Mouse (Mus musculus): ENCODE measurements at regions not wholly inside any gene's neighbourhood (a gene's known extent, or its start where the extent isn't known, plus 50 kb on each side); places are given as distances from the start of the nearest gene placed in this dataset.

DNA sequence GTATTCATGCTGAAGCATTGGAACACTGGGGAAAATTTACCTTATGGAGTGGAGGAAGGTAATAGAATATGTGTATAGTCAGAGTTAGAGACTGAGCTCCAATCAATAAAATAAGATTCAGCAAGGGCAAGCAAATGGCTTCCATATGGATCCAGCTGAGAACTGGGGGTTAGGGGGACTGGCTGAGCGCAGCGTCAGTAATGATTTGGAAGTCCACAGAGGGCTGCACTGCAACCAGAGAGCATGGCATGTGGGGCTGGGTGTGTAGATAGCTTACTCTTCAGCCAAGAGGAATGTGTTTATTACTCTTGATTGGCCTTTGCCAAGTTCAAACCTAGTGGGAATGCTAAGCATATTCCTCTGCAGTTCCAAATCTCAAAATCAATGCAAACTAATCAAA lies 55.8 kb upstream of the Ccn6 start:
- no peak for DNase-seq (ENCODE audit: low spot score in 2 of 2)

DNA sequence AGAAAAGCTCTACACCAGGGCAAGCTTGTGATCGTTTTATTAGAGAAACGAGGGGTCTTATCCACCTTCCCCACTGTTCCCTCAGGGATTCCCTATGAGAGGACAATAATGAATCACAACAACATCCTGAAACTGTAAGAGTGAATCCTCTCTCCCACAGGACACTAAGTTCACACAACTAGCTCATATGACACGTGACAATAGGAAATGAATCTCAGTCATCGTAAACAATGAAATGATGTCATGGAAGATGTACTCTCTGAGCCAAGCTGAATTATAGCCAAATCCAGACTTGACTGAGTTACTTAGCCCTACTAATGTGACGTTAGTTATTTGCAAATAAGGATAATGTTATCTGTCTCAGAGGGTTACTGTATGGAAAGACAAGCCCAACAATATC lies 54.6 kb upstream of the Ccn6 start:
- no peak for DNase-seq (ENCODE audit: low spot score in 2 of 2)

DNA sequence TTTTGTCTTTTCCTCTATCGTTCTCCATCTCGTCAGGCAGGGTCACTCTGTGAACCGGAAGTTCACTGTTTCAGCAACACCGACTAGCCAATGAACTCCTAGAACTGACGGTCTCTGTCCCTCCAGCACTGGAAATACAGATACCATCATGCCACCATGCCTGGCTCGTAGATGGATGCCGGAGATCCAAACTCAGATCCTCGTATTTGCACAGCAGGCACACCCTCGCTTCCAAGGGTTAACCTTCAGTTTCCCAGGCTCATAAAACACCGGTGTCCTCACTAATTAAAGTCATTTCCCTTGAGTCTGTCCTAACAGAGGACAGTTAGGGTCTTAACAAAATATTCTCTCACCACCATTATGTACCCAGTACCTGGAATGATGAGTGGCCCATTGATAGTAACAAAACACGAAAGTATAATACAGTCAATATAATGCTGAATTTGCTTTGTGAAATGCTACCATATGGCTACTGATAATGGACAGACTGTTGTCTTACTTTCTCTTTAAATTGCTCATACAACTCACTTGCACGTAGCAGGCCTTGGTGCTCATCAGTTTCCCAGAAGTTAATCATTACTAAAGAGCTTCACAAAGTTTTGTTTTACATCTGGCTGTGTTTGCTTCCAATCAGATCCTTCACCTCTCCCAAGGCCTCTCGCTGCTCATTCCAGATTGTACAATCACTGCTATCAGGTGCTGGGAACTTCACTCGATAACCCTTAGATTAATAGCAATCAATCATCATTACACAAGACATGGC lies 52.7 kb upstream of the Ccn6 start:
- no peak for DNase-seq (ENCODE audit: low spot score in 2 of 2)

DNA sequence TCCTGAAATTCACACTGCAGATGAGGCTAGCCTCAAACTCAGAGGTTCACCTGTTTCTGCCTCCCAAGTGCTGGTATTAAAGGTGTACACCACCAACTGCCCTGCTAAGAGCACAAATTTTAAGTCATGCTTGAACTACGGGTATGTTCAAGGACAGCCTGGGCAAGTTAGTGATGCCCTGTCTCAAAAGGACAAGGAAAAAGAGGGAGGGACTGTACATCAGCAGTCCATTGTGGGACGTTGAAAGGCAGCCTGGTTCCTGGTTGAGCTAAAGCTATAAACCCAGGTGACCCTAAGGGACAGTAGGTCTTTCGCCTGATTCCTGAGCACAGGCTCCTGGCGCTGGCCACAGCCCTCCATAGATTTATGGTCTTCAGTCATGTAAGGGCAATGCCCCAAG lies 51.0 kb upstream of the Ccn6 start:
- no peak for DNase-seq (ENCODE audit: low spot score in 2 of 2)

Measured in right cerebral cortex, postnatal 10 days (tissue).